Mouse (Mus musculus) frontal cortex, postnatal 14 days (tissue): ENCODE results near the gene Cul9.

Source experiments
- DNase-seq, 2 experiments: peaks; one replicate each; pipeline ENCODE4 v3.0.0; 2022; ENCODE audit warnings: low spot score in 2 of 2

Gene Cul9

GRCm38 (mm10) chr17:46453302-46453948 is 92.8 kb downstream of the Cul9 start:
- DNase-seq, result no peak

GRCm38 (mm10) chr17:46452683-46453082 is 93.5 kb downstream of the Cul9 start:
- no peak for DNase-seq
